Mouse (Mus musculus) cerebellum, postnatal 10 days (tissue): ENCODE measurements around the gene Stoml1.

Experiments
- DNase-seq, 2 experiments: peaks; one replicate each; pipeline ENCODE4 v3.0.0; 2021; ENCODE audit warnings: mixed read lengths in 2 of 2

The Stoml1 gene

GRCm38 (mm10) chr9:58272855-58273254 is 19.9 kb downstream of the Stoml1 start:
- no peak for DNase-seq

DNA sequence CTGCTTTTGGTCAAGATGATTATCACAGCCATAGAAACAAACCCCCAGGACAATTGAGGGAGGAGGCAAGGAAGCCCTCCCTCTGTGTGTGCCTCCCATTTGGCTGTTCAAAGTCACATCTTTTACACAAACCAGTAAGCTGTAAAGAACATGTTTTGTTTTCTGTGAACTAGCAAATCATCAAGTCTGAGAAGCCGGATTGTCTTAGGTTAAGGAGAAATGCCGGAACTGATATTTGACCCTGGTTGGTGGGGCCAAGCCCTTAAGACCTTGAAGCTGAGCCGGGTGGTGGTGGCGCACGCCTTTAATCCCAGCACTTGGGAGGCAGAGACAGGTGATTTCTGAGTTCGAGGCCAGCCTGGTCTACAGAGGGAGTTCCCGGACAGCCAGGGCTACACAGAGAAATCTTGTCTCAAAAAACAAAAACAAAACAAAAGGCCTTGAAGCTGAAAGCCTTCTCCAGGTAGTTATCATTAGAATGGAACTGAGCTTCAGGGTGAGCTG is 21.2 kb downstream of the Stoml1 start:
- no peak for DNase-seq

DNA sequence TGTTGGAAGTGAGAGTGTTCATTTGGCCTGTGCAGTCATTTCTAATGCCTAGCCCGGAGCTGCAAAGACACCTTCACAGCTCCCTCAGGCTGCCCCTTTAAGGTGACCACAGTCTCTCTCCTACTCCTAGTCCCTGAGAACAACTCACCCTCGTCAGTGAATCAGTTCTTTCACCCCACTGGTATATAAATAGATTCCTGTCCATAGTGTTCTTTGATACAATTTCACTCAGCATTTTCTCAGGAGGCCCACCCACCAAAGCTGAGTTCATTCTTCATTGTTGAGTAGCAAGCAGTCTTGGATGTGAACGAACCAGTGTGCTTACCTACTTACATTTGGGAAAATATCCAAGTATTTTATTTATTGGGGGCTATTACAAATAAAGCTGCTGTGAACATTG is 21.7 kb downstream of the Stoml1 start:
- DNase-seq, result no peak

DNA sequence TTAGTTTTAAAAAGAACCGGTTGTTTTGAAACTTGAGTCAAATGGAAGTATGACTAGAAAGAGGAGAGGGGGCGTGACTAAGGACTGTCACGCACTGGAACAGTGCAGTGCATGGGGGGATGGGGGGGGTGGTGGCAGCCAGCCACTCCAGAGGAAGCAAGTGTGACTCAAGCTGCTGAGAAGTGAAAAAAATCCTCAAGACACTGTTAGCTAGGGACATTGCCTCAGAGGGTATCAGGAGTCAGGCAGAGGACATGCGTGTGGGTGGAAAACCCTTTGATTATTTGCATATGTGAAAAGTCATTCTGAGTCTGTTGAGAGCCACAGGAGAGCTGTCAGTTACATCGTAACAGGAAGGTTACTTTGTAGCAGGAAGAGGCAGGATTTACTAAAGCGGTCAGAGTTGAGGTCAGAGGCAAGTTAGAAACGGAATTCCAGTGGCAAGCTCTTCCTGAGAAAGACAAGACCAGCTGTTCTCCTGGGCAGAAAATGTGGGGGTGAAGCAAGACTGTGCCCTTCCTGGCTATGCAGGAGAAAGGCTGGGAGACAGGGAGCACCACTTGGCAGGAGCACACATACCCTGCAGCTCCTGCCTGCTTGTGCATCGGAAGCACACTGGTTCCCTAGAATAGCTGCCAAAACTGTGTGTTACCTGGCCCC is 22.3 kb downstream of the Stoml1 start:
- DNase-seq, result peak; percentile 52 to 61

GRCm38 (mm10) chr9:58275797-58276196 is 22.8 kb downstream of the Stoml1 start:
- DNase-seq, result no peak

DNA sequence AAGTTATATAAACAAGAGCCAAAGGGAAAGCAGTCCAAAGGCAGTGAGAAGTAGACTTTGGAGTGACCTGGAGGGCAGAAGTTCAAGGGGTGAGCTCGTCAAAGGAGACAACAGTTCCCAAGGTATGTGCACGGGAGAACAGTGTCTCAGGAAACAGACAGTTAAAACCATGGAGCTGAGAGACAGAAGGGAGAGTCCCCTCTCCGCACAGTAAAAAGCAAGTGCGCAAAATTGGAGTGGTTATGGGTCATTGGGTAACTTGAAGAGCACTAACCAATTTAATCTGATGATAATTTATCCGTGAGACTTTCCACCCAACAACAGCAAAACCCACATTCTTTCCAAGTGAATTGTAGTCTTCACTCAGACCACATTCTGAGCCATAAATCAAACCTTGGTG is 23.4 kb downstream of the Stoml1 start:
- DNase-seq, result no peak

DNA sequence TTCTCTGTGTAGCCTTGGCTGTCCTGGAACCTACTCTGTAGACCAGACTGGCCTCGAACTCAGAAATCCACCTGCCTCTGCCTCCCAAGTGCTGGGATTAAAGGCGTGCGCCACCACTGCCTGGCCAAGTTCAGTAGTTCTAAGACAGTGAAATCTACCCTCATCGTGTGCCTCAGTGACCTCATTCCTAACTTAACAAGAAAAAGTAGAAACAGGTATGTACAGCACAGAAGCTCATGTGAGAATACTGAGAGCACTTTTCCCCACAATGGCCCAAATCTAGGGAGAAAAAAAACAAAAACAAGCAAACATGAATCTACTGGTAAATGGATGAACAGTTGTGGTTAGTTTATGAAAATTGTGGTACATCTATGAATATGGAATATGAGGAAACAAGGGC is 25.3 kb downstream of the Stoml1 start:
- DNase-seq, result no peak

DNA sequence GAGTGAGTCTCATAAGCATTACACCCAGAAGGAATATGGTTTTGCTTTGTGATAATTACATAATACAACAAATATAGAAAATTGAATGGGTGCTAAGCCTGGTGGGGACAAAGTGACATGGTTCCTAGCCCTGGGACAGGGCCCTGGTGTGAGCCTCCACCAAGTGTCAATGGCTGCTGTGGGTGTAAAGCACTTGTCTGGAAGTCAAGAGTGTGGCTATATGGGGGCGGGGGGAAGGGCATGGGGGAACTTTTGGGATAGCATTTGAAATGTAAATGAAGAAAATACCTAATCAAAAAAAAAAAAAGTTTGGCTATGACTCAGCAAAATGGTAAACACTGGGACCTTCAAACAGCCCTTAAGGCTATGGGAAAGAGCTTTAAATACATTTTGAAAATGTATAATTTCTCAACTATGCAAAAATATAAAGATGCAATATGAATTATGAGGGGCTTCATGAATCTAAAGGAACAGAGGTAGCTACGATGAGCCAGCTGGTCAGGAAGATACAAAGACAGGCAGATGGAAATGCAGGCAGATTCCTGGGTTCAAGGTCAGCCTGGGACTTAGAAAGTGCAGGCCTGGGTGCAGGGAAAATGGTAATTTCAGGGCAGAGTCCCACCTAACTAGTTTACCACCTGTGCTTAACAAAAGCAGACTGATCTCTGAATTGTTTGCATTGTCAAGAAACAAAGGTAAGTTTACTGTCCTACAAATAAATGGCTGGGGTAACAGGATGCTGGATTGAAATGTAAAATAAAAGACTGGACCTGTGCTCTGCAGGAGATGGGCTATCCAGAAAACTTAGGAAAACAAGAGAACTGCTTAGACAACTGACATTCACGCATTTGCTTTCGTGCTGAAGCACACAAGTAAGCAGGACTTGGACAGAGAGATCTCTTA is 26.1 kb downstream of the Stoml1 start:
- DNase-seq, result no peak

DNA sequence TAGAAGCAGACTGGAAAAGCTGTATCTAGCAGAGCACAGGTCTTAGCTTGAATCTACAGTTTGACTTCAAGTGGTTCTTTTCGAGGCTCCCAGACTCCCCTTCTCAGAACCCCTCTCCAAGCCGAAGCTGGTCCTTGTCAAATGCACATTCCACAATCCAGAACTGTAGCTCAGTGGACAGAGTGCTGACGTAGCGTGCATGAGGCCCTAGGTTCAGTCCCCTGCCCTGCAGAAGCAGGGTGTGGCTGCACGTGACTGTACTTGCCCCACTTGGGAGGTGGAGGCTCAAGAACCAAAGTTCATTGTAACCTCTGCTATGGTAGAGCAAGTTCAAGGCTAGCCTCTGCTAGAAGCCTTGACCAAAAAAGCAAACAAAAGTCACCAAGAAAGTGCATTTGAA is 26.8 kb downstream of the Stoml1 start:
- DNase-seq, result no peak

DNA sequence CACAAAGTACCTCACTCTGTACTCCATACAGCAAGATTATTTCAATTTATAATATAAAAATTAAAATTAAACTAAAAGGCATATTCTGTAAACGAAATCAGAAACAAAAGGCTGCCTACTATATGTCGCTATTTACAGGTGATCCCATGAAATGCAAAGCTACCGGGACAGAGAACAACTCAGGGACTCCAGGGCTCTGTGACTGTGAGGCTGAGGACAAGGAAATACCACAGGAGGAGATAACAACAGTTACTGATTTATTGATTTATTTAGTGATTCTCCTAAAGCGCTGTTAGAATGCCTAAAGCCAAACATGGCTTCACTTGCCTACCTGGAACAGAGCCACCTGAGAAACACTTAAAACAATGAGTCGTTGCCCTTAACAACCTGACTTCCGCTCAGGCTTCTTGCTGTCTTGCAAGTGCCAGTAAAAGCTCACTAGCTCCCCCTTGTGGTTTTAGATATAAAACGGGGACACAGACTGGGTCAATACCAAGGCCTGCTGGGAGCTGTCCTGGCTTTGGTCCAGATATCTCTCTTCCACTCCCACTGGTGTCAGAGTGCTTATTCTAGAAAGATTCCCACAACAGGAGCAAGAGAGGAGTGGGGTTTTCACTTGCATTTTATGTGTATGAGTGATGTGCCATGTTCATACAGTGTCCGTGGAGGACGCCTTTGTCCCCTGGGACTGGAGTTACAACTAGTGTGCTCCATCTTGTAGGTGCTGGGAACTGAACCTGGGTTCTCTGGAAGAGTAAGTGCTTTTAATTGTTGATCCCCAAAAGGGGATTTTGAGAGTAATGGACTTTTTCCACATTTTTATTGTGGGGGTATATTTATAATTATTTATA is 27.5 kb downstream of the Stoml1 start:
- DNase-seq, result peak; percentile 85 to 96

- peak; percentile 65 to 74 for DNase-seq
Observed at GRCm38 (mm10) chr9:58281597-58281996, 28.6 kb downstream of the Stoml1 start.

GRCm38 (mm10) chr9:58283431-58283830 is 30.5 kb downstream of the Stoml1 start:
- peak; percentile 70 for DNase-seq

DNA sequence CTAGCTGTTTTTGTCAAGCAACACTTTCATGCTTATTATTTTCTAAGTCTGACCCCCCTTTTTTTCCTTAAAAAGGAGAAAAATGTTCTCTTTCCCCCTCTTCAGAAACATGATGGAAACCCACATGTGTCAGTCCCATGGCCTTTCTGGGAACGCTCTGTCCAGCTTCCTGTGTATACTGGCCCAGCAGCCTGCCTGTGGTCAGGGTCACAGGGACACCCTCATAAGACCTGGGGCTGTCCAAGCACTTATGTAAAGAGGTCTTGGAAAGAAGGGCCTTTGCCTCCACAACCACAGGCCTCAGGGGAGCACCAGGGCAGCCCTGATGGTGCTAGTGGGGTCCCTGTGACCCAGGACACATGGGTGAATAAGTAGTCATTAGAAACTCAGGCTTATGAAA is 36.1 kb downstream of the Stoml1 start:
- no peak for DNase-seq

DNA sequence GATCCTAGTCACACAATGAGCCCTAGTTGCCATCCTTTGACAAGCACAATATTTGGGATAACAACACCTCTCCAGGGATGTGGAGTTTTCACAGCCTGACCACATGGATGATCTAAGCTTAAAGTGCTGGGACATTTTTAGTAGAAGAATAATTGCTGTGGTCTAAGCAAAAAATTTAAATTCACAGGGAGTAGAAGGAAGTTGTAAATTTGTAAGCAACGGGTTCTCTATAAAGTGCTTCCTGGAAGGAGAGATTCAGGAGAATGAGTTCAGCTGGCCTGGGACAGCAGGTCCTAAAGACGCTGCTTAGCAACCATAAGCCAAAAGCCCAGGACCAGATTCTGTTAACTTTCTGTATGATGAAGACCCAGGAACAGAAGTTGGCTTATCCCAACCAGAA is 36.9 kb downstream of the Stoml1 start:
- no peak for DNase-seq

DNA sequence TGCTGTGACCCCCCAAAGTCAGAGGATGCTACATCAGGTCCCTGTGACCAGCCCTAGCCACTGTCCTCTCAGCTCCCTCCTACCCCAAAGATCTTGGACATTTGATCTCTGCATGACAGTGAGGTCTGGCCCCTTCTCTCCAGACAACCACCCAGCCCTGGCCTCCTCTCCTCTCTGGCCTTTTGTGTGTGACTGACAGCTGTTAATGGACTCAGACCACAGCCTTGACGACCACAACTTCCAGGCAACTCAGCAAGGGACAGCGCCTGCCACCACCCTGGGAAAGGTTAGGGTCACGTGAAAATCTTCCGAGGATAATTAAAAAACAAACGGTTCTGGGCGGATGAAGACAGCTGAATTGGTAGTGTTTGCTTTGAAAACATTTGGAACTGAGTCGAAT is 41.6 kb downstream of the Stoml1 start:
- no peak for DNase-seq

GRCm38 (mm10) chr9:58295345-58295744 is 42.4 kb downstream of the Stoml1 start:
- no peak for DNase-seq

GRCm38 (mm10) chr9:58295766-58296361 is 42.9 kb downstream of the Stoml1 start:
- peak in 1 of 2 experiments; percentile 52 for DNase-seq

DNA sequence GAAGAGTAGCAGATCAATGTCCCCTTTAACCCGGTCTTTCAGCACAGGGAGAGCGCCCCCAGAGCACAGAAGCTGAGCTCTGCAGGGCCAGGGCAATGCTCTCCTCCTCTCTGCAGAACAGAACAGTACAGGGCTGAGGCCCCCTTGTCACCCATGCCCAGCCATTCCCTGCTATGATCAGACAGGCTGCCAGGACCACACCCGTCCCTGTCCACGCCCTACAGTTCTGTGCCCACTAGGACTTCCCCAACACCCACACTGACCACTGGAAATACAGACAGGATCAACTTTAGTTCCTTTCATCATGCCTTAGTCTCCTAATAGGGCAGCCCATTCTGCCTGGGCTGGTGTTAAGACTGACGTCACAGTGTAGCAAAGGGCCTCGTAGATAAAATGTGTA is 44.1 kb downstream of the Stoml1 start:
- no peak for DNase-seq

DNA sequence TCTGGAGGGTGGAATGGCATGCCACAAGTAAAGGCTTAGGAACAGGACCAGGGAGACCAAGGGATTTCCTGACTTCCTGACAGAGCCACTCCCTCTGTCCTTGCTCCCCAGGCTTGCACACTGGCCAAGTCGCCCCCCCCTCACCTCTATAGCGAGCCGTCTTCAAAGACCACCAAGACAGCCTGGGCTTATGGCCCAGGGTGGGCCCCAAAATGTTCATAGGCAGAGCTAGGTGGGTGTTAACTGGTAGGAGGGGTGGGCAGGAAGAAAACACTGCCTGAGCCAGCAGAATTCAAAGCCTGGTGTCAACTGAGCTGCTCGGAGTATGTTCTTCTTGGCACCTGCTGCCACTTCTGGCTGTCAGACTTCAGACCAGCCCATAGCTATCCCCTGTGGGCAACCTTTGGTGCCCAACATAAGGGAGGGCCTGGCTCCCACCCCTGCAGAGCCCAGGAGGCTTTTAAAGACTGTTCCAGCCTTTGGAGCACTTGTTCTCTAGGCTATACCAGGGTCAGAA is 45.1 kb downstream of the Stoml1 start:
- DNase-seq, result peak in 1 of 2 experiments; percentile 50

GRCm38 (mm10) chr9:58299356-58299799 is 46.4 kb downstream of the Stoml1 start:
- DNase-seq, result no peak

DNA sequence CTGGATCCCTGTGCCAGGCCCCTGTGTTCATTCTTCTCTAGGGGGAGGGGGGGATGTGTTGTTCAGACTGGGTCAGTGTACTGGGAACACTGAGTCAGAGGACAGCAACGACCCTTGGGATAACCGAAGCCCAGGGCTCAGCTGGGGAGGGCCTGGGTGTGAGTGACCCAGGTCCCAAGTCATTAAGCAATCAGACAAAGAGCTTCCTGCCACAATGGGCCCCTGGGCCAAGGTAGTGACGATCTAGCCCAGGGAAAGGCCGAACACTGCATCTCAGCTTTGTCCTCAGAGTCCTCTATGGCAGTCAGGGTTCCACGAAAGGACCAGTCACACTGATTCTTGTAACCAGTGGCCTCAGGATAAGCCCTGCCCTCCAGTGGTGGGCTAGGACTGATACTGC is 50.2 kb downstream of the Stoml1 start:
- no peak for DNase-seq

- no peak for DNase-seq
Observed at GRCm38 (mm10) chr9:58303599-58304271, 50.8 kb downstream of the Stoml1 start.
